9 mouse cellular contexts compared by ENCODE assay signal in the genomic region with DNA sequence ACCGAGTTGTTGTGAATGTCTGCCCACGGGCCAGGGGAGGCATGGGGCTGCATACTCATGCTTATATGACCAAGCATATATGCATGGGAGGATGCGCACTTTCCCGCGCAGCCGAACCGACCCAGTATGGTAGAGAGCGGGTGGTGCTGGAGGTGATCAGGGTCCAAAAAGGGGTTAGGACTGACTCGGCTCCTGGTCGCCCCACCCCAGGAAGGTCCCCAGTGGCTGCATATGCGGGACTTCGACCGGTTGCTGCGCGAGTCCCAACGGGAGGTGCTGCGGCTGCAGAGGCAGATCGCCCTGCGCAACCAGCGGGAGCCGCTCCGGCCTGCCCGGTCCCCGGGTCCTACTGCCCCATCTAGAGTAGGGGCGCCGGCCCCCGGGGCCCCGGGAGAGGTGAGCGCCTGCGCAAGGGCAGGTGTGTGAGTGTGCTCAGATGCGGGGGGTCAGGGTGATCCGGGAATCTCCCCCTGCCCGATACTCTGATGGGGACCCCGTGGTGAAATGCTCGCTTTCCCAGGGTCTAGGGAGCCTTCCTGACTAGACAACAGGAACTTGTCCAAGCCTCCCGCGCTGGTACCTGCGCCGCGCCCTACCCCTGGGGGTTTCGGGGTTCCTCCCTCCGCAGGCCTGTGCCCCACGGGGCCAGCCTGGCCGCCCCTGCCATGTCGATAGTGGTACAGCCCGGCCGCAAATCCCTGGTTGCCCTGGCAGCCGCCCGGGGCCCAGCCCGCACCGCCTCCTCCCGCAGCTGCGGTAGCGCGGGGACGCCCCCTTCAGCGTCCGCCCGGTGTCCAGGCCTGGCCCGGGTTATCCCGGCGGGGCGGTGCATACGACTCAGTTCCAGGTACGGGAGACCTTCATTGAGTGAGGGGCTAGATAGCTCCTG. TPM values are rescaled to one million over a fixed set of nuclear protein-coding genes. Genes with fewer than 3 reads are reported as not detected.
A peak's percentile ranks its signal among the peaks of the same experiment; 100 is the strongest.
DNase-seq lines count a peak whose midpoint lies in the region; ATAC-seq and TF ChIP-seq lines count a peak whose summit lies in the region.
"Had no signal": no experiment of that assay in that cellular context is flagged by ENCODE, and none has a peak within 500 bp of the region (broad histone marks: within the 10 kb centered on the region; RNA-seq: fewer than 3 reads in every experiment).

No protein-coding gene starts in this region.

- H3K4me3 ChIP-seq in heart, embryonic 16.5 days (ENCODE audit: low read length): peak overlapping the region; percentile 46
- H3K4me3 ChIP-seq in embryonic facial prominence, embryonic 10.5 days: peak overlapping the region; percentile 70
- H3K4me3 ChIP-seq in intestine, embryonic 16.5 days (ENCODE audit: low read length): peak overlapping the region; percentile 60
- peak overlapping the region; percentile 47 for H3K4me3 ChIP-seq in liver, embryonic 11.5 days (ENCODE audit: low read depth, low read length)
- H3K4me3 ChIP-seq in olfactory bulb, adult 2 months (ENCODE audit: insufficient read depth, low read depth, low read length): peak overlapping the region; percentile 63

- H3K4me1 ChIP-seq in heart, embryonic 16.5 days (ENCODE audit: control insufficient read depth, insufficient read depth, low read length): peaks cover 12% of the 10 kb centered on the region
- H3K4me1 ChIP-seq in embryonic facial prominence, embryonic 10.5 days: peaks cover 28% of the 10 kb centered on the region
- H3K4me1 ChIP-seq in intestine, embryonic 16.5 days (ENCODE audit: control insufficient read depth, insufficient read depth, low read length): peaks cover 11% of the 10 kb centered on the region
- H3K4me1 ChIP-seq in liver, embryonic 11.5 days (replicated peaks; ENCODE audit: control insufficient read depth, insufficient read depth, low read length): peaks cover 15% of the 10 kb centered on the region
- peaks cover 21% of the 10 kb centered on the region for H3K4me1 ChIP-seq in olfactory bulb, adult 2 months (ENCODE audit: control insufficient read depth, insufficient read depth, low read length)

- peak; percentile 29; the same call in 1 of the 2 replicates for TF ChIP-seq POLR2A in olfactory bulb, adult 2 months (IDR thresholded peaks at IDR 0.05; ENCODE audit: insufficient read depth, low read depth, low read length)

- H3K9ac ChIP-seq in heart, embryonic 16.5 days (ENCODE audit: low read length): peak overlapping the region; percentile 42
- peak overlapping the region; percentile 69 for H3K9ac ChIP-seq in intestine, embryonic 16.5 days (ENCODE audit: low read depth, low read length)
- H3K9ac ChIP-seq in liver, embryonic 11.5 days (ENCODE audit: low read depth, low read length): peak overlapping the region; percentile 59

- peak overlapping the region; percentile 70 for H3K4me2 ChIP-seq in heart, embryonic 16.5 days (ENCODE audit: low read depth, low read length)
- H3K4me2 ChIP-seq in intestine, embryonic 16.5 days (ENCODE audit: low read depth, low read length): peak overlapping the region; percentile 92
- peak overlapping the region; percentile 81 for H3K4me2 ChIP-seq in liver, embryonic 11.5 days

- no peak for TF ChIP-seq CTCF in olfactory bulb, adult 2 months (IDR thresholded peaks at IDR 0.05; ENCODE audit: insufficient read depth, low read depth, low read length)

- peak; percentile 25; the same call in 1 of the 2 replicates for ATAC-seq in heart, embryonic 16.5 days (replicated peaks; ENCODE audit: extremely low read depth, insufficient read depth, low FRiP score)
- peak; percentile 56 for ATAC-seq in intestine, embryonic 16.5 days
- no peak for ATAC-seq in liver, embryonic 11.5 days (replicated peaks; ENCODE audit: low FRiP score)
- ATAC-seq in monocyte, adult 5-6 weeks (replicated peaks; ENCODE audit: insufficient number of reproducible peaks, low FRiP score, low TSS enrichment, poor library complexity, severe bottlenecking): no peak
- ATAC-seq: Patski had no signal

- no peaks in the 10 kb centered on the region for H3K9me3 ChIP-seq in heart, embryonic 16.5 days (replicated peaks; ENCODE audit: control insufficient read depth, low read length)
- H3K9me3 ChIP-seq in embryonic facial prominence, embryonic 10.5 days: no peaks in the 10 kb centered on the region
- H3K9me3 ChIP-seq in intestine, embryonic 16.5 days (ENCODE audit: control insufficient read depth, low read length): no peaks in the 10 kb centered on the region
- H3K9me3 ChIP-seq in liver, embryonic 11.5 days (ENCODE audit: control insufficient read depth, low read length): no peaks in the 10 kb centered on the region

- H3K27ac ChIP-seq in heart, embryonic 16.5 days (ENCODE audit: low read length): no peak overlapping the region
- H3K27ac ChIP-seq in embryonic facial prominence, embryonic 10.5 days (replicated peaks): peak overlapping the region; percentile 78
- no peak overlapping the region for H3K27ac ChIP-seq in intestine, embryonic 16.5 days (ENCODE audit: low read length)
- H3K27ac ChIP-seq in liver, embryonic 11.5 days (ENCODE audit: low read depth, low read length): no peak overlapping the region
- peak overlapping the region; percentile 90 for H3K27ac ChIP-seq in olfactory bulb, adult 2 months (ENCODE audit: insufficient read depth, low read depth, low read length)

- peaks cover 79% of the 10 kb centered on the region for H3K27me3 ChIP-seq in heart, embryonic 16.5 days (ENCODE audit: control insufficient read depth, insufficient read depth, low read length)
- H3K27me3 ChIP-seq in embryonic facial prominence, embryonic 10.5 days (replicated peaks; ENCODE audit: low read depth, poor library complexity, severe bottlenecking): peaks cover 94% of the 10 kb centered on the region
- peaks cover 56% of the 10 kb centered on the region for H3K27me3 ChIP-seq in intestine, embryonic 16.5 days (replicated peaks; ENCODE audit: control insufficient read depth, insufficient read depth, low read length)
- H3K27me3 ChIP-seq in liver, embryonic 11.5 days (replicated peaks; ENCODE audit: control insufficient read depth, insufficient read depth, low read length): peaks cover 67% of the 10 kb centered on the region

- DNase-seq in heart, adult 18-20 months: no peak
- peak; percentile 71 for DNase-seq in adrenal gland, adult 2 months
- DNase-seq in embryonic facial prominence, embryonic 10.5 days (ENCODE audit: low spot score): peak; percentile 66
- no peak for DNase-seq in liver, embryonic 11.5 days (ENCODE audit: low spot score)

- 2% methylated on average over 65 of the region's 65 CpGs for WGBS in heart, embryonic 16.5 days
- WGBS in embryonic facial prominence, embryonic 10.5 days: under 1% methylated on average over 65 of the region's 65 CpGs
- 2% methylated on average over 65 of the region's 65 CpGs for WGBS in intestine, embryonic 16.5 days
- 4% methylated on average over 65 of the region's 65 CpGs for WGBS in liver, embryonic 11.5 days
- WGBS in olfactory bulb, adult 2 months: under 1% methylated on average over 65 of the region's 65 CpGs

- no peaks in the 10 kb centered on the region for H3K36me3 ChIP-seq in heart, embryonic 16.5 days (ENCODE audit: control insufficient read depth, insufficient read depth)
- no peaks in the 10 kb centered on the region for H3K36me3 ChIP-seq in embryonic facial prominence, embryonic 10.5 days (replicated peaks)
- no peaks in the 10 kb centered on the region for H3K36me3 ChIP-seq in intestine, embryonic 16.5 days (ENCODE audit: control insufficient read depth, insufficient read depth, low read length)
- H3K36me3 ChIP-seq in liver, embryonic 11.5 days (ENCODE audit: control insufficient read depth, insufficient read depth, low read length): no peaks in the 10 kb centered on the region

RNA-seq across cellular contexts. Expression of a gene that starts 3.9 kb away (rescaled TPM):
- polyA plus RNA-seq in heart, embryonic 16.5 days (2015; fragmentation: Nextera tagmentation; extraction: Ambion mirVana): 1.1 and 1.2 TPM in 2 replicates
- under 1 TPM in 1 of 2 experiments, not detected in 1; 0.15 TPM for total RNA-seq in heart, adult 18-20 months (2021)
- 1 to 10 TPM; 3.3 to 4.6 TPM for total RNA-seq in adrenal gland, adult 2 months (2021)
- 6.6 and 9.7 TPM in 2 replicates for polyA plus RNA-seq in adrenal gland, adult 2 months (2012; rRNA removed)
- 4.0 and 7.0 TPM in 2 replicates for polyA plus RNA-seq in embryonic facial prominence, embryonic 10.5 days (2016; fragmentation: Nextera tagmentation; extraction: Ambion mirVana)
- 0.83 and 1.2 TPM in 2 replicates for polyA plus RNA-seq in intestine, embryonic 16.5 days (2015; fragmentation: Nextera tagmentation; extraction: Ambion mirVana)
- 7.7 and 9.3 TPM in 2 replicates for polyA plus RNA-seq in liver, embryonic 11.5 days (2014; fragmentation: Nextera tagmentation; extraction: Ambion mirVana)
- not detected in 2 replicates for polyA plus RNA-seq in olfactory bulb, adult 2 months (2012; ENCODE audit: insufficient read depth, insufficient read length, low replicate concordance, missing spikeins)
- total RNA-seq in monocyte, adult 5-6 weeks (2017): 4.3 to 7.3 TPM (median 5.4 TPM) in 3 replicates

RNA-seq across cellular contexts. Expression of a gene that starts 26.9 kb away (rescaled TPM):
- polyA plus RNA-seq in heart, embryonic 16.5 days (2015; fragmentation: Nextera tagmentation; extraction: Ambion mirVana): 100 and 111 TPM in 2 replicates
- total RNA-seq in heart, adult 18-20 months (2021): 10 to 100 TPM; 42.8 to 46.1 TPM
- total RNA-seq in adrenal gland, adult 2 months (2021): 10 to 100 TPM; 43.3 to 74.3 TPM
- polyA plus RNA-seq in adrenal gland, adult 2 months (2012; rRNA removed): 18.5 and 21.4 TPM in 2 replicates
- polyA plus RNA-seq in embryonic facial prominence, embryonic 10.5 days (2016; fragmentation: Nextera tagmentation; extraction: Ambion mirVana): 184 and 185 TPM in 2 replicates
- 108 and 111 TPM in 2 replicates for polyA plus RNA-seq in intestine, embryonic 16.5 days (2015; fragmentation: Nextera tagmentation; extraction: Ambion mirVana)
- polyA plus RNA-seq in liver, embryonic 11.5 days (2014; fragmentation: Nextera tagmentation; extraction: Ambion mirVana): 233 and 240 TPM in 2 replicates
- polyA plus RNA-seq in olfactory bulb, adult 2 months (2012; ENCODE audit: insufficient read depth, insufficient read length, low replicate concordance, missing spikeins): not detected in 2 replicates
- 123 to 169 TPM (median 136 TPM) in 3 replicates for total RNA-seq in monocyte, adult 5-6 weeks (2017)

RNA-seq across cellular contexts. Expression of a gene that starts 29.1 kb away (rescaled TPM):
- 1.0 and 2.9 TPM in 2 replicates for polyA plus RNA-seq in heart, embryonic 16.5 days (2015; fragmentation: Nextera tagmentation; extraction: Ambion mirVana)
- not detected for total RNA-seq in heart, adult 18-20 months (2021)
- under 1 TPM in 1 of 2 experiments, not detected in 1; 0.29 TPM for total RNA-seq in adrenal gland, adult 2 months (2021)
- polyA plus RNA-seq in adrenal gland, adult 2 months (2012; rRNA removed): not detected in 2 replicates
- polyA plus RNA-seq in embryonic facial prominence, embryonic 10.5 days (2016; fragmentation: Nextera tagmentation; extraction: Ambion mirVana): 5.2 and 6.3 TPM in 2 replicates
- polyA plus RNA-seq in intestine, embryonic 16.5 days (2015; fragmentation: Nextera tagmentation; extraction: Ambion mirVana): 1.8 and 6.1 TPM in 2 replicates
- 190 and 206 TPM in 2 replicates for polyA plus RNA-seq in liver, embryonic 11.5 days (2014; fragmentation: Nextera tagmentation; extraction: Ambion mirVana)
- polyA plus RNA-seq in olfactory bulb, adult 2 months (2012; ENCODE audit: insufficient read depth, insufficient read length, low replicate concordance, missing spikeins): not detected in 2 replicates
- not detected in 3 replicates for total RNA-seq in monocyte, adult 5-6 weeks (2017)
- polyA plus RNA-seq: Patski had no signal

Comparison
In these comparisons a context has a peak if more than half of its experiments do, and no peak if none do; other contexts are left out.
1. ATAC-seq: peak in heart, embryonic 16.5 days (single experiment) and intestine, embryonic 16.5 days (single experiment); none in liver, embryonic 11.5 days (single experiment) and monocyte, adult 5-6 weeks (single experiment).
2. H3K27ac ChIP-seq: peak in embryonic facial prominence, embryonic 10.5 days (single experiment) and olfactory bulb, adult 2 months (single experiment); none in heart, embryonic 16.5 days (single experiment), intestine, embryonic 16.5 days (single experiment) and liver, embryonic 11.5 days (single experiment).
3. DNase-seq: peak in adrenal gland, adult 2 months (single experiment) and embryonic facial prominence, embryonic 10.5 days (single experiment); none in heart, adult 18-20 months (0 of 2) and liver, embryonic 11.5 days (single experiment).
4. RNA of a gene that starts 26.9 kb away (polyA plus RNA-seq): 233 to 240 TPM in liver, embryonic 11.5 days, 184 to 185 TPM in embryonic facial prominence, embryonic 10.5 days, 100 to 111 TPM in heart, embryonic 16.5 days, 108 to 111 TPM in intestine, embryonic 16.5 days and 18.5 to 21.4 TPM in adrenal gland, adult 2 months; not detected in olfactory bulb, adult 2 months; every median in the first group is over 10 times any median in the second.
5. RNA of a gene that starts 29.1 kb away (polyA plus RNA-seq): 190 to 206 TPM in liver, embryonic 11.5 days; 5.2 to 6.3 TPM in embryonic facial prominence, embryonic 10.5 days, 1.8 to 6.1 TPM in intestine, embryonic 16.5 days, 1.0 to 2.9 TPM in heart, embryonic 16.5 days, not detected in adrenal gland, adult 2 months and not detected in olfactory bulb, adult 2 months; every median in the first group is over 10 times any median in the second.
6. Peak in every context shown above with its lines, with median percentiles within 50 percentile points of each other: H3K4me2 ChIP-seq, H3K4me3 ChIP-seq and H3K9ac ChIP-seq.